Mouse (Mus musculus): Measurements from ENCODE around the gene Nhlrc4.
A peak's percentile ranks its signal among the peaks of the same experiment; 100 is the strongest.

The Nhlrc4 gene

DNA sequence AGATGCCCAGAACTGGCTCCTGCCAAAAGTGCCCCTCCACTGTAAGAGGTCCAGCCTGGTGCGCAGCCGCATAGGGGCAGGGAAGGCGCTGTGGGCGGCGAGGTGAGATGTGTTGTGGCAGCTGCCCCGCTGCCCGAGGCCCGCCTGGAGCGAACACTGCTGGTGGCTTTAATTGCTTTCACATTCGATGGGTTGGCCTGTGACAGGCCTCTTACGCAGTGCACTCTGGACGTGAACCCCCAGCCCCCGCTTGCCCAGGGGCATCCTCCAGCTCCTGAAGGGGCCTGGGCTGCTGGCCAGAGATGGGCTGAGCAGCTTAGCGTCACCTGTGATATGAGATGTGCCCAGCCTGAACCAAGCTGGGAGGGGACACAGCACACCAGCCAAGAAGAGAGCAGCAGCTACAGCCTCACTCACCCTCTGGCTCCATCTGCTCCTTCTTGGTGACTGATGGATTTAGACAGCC lies 12.9 kb upstream of the Nhlrc4 start:
- no peak for DNase-seq

DNA sequence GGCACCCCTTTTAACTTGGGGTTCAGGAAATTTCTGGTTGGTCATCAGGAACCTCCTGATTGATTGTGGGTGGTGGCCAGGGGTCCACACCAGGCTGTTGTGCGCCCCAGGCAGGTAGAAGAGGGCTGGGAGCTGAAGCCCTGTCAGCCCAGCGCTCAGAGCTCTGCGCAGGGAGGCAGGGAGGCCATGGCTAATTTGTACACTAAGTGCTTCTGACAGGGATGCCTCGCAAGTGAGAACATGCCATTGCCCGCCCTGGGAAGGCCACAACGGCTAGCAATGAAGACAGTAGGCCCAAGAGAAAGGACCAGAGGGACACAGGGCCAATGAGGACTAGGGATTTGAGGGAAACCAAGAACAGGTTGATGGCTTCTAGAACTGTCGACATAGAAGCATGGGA lies 11.9 kb upstream of the Nhlrc4 start:
- DNase-seq = no peak

DNA sequence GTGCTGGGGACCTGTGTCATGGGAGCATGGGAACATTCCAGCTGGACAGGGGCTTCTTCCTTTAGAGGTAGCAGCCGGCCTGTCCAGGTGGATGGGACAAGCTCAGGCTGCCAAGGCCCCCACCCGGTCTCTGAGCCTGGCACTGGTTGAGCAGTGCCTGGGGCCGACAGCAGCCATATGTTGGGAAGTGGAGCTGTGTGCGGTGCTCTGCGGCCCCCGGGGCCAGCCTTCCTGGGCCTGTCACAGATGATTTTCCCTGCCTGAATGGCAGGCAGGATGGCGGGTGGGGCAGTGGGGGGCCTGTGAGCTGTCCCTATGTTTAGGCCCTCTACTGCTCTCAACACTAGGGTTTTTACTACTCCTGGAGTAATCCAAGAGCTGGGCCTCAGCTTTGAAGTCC lies 11.4 kb upstream of the Nhlrc4 start:
- no peak for DNase-seq

DNA sequence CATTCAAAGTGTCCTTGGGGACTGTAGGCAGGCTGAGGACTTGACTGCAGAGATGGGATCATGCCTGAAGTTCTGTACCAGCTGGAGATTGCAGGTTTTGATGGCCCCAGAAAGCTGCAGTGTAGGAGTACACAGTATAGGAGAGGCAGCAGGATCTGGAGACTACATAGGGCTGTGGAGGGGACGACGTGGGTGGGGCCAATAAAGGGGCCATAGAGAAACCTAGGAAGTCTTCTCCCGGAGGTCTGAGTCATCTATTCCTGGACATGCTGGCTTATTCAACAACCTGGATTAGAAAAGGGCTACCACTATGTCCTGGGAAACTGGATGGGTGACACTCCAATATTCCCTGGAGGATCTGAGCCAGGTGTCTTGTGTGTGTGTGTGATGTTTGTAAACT lies 11.0 kb upstream of the Nhlrc4 start:
- no peak for DNase-seq

DNA sequence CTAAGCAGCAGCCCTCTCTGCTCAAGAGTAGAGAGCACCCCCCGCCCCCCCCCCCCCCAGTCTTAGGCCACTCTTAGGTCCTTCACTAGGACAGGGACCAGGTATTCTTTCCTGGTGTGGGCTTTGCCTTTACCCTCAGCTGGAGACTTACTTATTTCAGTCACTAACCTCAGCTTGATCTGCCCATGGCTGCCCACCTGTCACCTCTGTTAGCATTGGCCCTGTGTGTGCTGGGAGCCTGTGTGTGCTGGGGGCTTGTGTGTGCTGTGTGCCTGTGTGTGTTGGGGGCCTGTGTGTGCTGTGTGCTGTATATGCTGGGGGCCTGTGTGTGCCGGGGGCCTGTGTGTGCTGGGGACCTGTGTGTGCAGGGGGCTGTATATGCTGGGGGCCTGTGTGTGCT lies 9.9 kb upstream of the Nhlrc4 start:
- no peak for DNase-seq

DNA sequence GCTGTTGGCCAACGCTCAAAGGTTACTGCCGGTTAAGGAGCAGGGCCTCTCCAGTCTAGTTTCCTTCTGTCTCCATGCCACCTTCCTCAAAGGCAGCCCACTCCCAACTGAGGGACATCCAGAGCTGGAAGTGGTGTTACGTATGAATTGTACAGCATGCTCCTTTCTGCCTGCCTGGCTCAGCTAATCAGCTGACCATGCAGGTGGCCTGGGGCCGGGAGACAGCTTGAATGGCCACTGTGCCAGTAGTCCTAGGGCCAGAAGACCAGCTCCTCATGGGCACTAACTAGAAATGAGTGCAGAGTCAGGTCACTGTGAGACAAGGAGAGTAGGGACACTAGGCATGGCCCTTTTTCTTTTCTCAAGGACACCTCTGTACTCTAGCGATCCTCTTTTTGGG lies 8.4 kb upstream of the Nhlrc4 start:
- no peak for DNase-seq

DNA sequence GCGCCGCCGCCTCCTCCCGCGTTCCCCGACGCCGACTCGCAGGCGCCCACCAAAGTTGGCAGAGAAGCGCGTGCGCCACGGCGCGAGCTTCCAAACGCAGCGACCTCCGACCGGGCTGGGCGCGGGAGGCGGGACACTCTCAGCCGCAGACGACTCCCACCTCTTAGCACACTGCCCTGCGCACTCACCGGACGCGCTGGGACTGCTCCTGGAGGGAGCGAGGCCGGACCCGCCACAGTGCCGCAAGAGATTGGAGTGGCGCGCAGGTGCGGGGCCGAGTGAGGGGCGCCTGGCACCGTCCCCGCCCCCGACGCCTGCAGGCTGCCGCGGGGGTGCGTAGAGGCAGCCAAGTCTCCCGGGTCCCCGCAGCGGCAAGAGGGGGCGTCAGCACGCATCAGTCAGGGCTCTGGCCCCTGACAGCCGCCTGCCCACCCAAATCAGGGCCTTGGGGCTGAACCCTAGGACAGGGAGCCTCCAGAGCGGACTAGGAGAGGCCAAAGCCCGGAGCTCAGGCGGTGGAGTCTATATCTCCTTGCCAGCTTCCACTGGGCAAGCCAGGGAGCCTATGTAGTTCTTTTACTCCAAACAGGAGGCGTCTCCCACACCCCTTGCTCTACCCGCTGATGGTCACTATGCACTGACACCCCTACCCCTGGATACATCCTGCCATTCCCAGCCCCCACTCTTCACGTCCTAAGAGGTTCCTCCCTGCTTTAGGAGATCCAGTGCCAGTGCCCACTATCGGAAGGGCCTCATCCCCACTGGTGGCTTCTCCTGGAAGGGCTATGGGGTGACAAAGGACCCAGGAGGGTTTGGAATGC lies 7.3 kb upstream of the Nhlrc4 start, which contains the start of gene A930017K11Rik:
Gene A930017K11Rik (minus strand): TSS at position 763 of the 821 bp plus-strand sequence.
- DNase-seq = no peak

DNA sequence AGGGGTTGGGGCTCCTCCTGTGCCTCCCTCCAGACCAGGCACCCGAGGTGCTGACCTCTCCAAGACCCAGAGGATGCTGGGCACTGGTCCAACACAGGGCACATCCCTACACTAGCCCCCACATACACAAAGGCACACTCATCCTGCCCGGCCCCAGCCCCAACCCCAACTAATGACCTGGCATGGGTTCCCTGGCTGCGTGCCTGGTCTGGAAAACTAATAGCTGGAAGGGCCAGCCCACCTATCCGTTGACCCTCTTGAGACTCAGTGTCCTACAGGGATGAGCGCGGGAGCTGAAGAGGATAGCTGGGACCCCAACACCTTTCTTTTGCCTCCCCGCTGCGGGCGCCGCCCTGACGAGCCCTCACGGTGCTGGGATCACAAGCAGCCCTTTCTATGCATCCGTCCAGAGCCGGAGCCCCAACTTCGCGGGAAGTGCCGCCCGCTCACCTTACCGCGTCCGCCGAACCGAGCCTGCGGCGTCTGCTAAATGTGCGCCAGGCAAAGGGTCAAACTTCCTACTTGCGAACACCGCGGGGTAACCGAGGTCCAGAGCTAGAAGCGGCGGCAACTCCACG lies 6.6 kb upstream of the Nhlrc4 start:
- DNase-seq = no peak

DNA sequence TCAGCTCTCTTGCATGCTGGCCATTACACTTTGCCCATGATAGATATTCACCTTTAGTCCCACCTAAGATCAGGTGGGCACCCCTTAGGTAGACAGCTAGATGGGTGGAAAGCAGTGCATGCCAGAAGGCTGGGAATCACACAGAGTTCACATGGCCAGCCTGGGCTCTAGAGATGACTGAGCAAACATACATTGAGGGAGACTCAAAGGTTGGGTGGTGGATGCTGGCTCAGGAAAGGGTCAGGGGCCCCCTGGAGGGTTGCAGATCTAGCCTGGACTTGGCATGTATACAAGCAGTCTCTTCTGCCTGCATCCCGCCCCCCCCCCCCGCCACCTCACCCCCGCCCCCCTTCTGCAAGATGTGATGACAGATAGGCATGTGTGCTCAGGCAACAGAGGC lies 5.9 kb upstream of the Nhlrc4 start:
- no peak for DNase-seq

DNA sequence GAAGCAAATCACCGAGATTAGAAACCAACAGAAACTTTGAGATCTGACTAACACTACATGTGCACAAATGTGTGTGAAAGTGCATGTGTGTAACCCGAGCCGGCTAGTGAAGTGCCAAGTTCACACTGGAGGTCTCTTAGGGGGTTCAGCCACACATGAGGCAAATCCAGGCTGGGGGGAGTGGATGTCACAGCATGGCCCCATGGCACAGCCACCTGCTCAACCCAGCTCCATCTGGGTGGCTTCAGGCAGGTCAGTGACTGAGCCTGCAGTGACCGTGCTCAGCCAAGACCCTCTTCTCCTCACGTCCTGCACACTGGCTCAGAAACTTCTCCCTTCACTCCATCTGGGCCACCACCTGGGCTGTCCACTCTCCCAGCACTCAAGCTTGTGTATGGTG lies 5.2 kb upstream of the Nhlrc4 start:
- no peak for DNase-seq

DNA sequence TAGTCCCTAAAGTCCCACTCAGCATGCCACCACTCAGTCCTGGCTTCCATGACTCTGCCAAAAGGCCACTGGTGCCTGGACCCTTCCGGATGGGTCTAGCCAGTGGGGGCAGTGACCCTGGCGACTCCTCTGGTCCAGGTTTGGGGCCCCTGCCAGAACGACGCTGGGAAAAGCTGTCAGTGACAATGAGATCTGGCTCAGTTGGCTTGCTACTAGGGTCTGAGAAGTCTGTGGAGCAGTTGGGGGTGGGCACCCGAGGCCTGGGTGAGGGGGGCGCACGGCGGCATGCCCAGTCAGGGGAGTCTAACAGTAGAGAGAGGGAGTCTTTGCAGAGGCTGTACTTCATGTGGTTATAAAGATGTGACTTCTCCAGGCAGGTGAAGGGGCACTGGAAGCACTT lies 3.3 kb upstream of the Nhlrc4 start:
- no peak for DNase-seq

DNA sequence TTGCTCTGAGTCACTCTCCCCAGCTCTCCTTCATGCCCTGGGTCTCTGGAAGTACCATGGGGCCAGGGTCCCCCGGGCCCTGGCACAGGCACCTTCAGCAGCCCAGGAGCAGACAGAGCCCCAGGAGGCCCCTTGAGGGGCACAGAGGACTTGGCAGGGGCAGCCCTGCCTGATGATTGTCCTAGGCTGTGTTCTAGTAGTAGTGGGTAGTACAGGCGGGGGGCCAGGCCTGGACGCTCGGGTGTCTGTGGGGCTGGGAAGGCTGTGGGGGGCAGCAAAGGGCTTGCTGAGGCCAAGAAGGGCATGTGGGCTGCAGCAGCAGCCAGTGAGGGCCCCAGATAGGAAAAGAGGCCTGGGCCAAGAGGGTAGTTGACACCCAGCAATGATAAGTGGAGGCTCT lies 2.8 kb upstream of the Nhlrc4 start:
- no peak for DNase-seq

DNA sequence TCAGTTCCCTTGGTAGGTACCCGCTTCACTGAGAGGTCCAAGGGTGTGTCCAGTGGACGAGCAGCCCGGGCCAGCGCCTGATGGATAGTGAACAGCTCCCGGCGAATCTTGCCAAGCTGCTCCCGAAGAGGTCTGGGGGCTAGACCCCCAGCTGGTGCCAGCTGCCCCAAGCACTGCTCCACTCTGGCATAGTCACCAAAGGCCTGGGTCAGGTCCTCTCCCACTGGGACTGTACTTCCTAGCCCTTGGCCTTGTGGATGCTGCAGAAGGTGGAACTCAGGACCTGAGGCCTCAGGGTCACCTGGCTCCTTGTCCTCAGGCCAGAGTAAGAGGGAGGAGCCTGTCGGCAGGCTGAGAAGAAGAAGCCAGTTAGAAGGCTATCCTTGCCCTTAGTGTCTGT lies 2.1 kb upstream of the Nhlrc4 start:
- DNase-seq = no peak

DNA sequence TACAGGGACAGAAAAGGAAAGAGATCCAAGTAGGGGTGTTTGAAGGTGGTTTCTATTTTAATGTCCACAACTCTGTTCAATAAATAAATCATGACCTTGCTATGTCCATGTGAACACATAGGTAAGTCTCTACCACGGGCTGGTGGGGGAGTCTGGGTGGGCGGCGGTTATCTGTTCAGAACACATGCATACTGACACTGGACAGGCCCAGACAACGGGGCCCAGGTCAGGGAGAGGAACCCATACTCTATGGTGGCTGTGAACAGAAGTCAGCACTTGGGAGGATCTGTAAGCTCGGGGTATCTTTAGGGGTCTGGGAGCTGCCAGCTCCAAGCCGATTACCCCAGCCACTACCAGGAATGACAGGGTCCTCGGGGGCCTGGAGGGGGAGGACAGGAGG lies 1.6 kb upstream of the Nhlrc4 start:
- DNase-seq = no peak

DNA sequence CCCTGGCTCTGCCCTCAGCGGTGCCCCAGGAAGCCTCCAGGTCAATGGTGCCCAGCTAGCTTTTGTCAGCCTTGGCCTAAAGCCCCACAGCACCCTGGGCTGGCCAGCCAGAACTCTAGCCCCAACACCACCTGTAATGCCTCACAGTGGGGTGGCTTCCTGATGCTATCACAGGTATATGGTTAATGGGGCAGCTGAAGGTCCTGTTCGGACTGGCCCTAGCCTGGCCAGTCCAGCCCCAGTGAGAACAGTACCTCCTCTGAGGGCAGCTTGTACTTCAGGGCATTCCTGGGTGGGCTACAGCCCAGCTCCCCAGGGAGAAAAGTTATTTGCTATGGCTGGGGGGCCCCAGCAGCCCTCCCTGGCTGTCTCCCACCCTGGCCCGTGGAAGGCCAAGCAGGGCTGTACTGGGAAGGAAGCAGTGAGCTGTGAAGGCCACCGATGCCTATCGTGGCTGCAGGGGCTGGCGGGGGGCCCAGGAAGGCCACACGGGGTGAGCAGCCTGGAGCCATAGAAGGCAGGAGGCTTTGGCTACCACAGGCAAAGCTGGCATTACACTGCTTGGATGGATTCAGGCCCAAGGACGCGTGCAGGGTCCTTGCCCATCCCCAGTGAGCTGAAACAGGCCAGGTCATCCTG lies 875 bp upstream of the Nhlrc4 start:
- no peak for DNase-seq

DNA sequence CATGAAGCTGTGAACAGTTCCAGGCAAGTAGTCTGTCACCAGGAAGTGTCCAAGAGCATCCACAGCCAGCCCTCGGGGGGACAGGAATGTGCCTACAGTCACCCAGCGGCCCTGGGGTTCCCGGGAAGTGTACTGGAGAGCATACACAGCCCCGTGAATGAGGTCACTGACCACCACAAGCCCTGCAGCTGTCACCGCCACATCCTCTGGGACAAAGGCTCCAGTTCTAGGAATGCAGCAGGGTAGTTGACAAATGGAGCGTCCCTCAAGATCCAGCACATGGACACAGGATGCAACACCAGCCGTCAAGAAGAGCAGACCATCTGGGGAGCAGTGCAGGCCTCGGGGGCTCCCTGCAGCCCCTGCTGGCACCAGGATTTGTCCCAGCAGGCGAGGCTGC lies 992 bp downstream of the Nhlrc4 start:
- DNase-seq = no peak

DNA sequence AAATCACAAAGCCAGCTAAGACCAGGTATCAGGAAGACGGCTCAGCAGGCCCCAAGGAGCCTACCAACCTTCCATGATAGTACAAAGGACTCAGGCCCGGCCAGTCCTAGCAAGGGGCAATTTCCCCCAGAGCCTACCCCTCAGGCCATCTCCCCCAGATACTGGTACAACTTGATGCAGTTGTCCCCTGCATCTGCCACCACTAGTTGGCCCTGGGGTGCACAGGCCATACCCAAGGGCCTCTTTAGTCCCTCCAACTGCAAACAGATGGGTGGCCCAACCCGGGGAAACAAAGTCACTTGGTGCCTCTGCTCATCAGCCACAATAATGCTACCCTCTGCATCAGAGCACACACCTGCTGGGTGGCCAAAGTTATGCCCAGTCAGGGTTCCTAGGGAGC lies 1.5 kb downstream of the Nhlrc4 start:
- no peak for DNase-seq

DNA sequence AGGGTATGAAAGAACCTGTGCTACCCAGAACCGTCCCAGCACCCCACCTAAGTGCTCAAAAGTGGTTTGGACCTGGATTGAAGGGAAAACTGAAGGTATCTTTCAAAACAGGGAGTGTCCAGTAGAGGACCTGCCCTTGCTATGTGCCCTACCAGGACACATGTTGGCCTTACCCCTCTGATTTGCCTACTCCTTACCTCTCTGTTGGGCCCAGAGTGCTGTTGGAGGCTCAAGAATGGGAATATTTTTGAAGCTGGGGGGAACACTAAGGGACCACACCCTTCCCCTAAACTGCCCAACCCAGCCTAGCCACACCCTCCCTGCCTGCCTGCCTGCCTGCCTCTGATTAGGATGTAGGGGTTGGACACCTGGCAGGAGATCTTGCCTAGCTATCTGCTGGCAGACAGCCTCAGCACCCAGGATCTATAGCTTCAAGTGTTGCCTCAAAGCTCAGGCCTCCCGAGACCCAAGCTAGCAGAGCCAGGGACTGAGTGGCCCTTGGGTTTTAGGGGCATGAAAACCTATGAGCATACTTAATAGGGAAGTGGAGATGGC lies 2.1 kb downstream of the Nhlrc4 start:
- no peak for DNase-seq

DNA sequence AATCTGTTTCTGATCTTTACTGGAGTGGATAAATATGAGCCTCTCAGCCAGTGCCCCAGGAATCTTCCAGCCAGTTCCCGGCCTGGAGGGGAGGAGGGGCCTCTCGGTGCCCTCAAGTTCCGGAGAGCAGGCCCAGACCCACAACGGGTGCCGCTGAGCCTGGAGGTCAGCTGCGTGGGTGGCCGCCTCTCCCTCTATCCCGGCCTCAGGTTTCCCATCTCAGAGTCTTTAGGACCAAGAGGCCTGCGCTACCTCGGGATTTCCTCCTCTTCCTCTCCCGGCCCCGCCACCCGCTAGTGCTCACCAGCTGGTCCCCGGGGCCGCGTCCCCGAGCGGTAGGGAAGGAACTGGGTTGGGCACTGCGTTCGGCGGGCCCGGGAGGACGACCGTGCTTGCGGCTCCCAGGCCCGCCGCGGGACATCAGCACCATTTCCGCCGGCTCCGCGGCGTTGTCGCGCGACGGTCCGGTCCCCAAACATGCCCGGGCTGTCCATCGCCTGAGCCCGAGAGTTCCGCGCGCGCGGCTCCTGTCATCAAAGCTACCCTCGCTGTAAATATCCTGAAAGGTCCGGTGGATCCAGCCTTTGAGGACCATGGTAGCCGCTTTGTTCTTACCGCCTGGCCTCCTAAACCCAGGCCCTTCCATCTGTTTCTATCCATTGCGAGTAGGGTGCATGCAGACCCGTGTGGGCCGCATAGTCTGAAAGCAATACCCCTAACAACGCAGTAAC lies 3.1 kb downstream of the Nhlrc4 start:
- peak; percentile 74 for DNase-seq

DNA sequence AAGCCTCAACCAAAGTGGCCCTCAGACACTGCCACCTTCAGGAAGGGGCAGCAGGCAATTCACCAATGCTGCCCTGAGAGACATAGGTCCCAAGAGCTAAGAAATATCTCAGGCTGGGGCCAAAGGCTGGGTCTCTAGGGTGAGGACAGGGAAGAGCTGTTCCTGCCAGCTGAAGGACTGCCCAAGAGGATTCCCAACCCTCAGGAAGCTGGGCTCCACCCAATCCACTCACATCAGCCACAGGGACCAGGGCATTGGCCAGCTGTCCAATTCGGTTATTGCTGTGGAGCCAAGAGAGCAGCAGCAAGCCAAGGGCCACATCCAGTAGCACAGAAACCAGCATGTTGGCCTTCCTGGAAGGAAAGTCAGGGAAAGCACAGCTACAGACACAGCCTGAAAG lies 10.2 kb downstream of the Nhlrc4 start:
- no peak for DNase-seq

DNA sequence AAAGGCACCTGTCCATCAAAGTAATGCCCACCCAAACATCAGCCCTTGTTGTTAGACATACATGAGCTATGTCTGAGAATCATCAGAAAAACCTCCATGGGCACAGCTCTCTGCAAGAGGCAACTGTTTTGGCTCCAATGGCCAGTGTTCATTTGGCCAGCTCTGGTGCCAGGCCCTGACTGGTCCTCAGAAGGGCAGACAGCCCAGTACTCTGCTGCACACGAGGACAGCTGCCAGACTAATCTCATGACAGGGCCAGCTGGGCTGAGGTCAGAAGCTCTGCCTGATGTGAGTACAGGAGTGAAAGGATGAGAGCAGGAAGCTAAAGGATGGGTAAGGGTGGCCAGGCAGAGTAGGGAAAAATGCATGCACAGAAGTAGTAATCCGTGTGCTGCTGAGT lies 19.4 kb downstream of the Nhlrc4 start:
- DNase-seq = peak; percentile 67

DNA sequence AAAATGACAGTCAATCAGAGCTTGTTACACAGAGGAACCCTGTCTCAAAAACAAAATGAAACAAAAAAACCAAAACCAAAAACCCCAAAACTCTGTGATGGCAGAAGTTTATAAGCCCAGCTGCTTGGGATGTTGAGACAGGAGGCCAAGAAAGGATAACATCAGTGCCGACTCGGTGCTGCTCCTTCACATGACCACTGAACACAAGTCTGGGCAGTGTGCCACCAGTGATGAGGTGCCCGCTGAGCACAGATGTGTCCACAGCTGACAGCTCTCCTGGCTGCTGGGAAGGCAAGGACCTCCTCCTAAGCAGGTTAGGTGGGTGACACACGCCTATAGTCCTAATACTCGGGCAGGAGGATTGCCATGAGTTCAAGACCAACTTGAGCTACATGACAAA lies 22.6 kb downstream of the Nhlrc4 start:
- no peak for DNase-seq

All from right cerebral cortex, adult 18-20 months (tissue).